Comparison of ENCODE assay signal across 22 mouse cellular contexts in the genomic region with DNA sequence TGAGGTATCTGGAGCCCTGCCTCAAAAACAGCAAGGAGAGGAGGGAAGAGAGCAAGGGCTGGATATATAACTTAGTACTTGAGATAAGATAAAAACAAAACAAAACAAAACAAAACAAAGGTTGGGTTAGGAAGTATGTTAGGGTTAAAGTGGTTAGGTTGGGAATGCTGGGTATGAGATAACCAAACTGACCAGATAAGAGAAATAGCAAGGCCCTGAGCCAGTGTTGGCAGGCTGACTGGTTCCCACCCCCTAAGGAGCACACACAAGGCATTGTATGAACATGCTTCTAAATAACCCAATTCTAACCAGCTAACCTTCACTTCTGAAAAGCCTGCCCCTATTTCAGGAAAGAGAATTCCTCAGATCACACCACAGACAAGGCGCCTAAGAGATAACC. TPM values are rescaled to one million over a fixed set of nuclear protein-coding genes. Genes with fewer than 3 reads are reported as not detected.
DNase-seq lines count a peak whose midpoint lies in the region; ATAC-seq and TF ChIP-seq lines count a peak whose summit lies in the region.
"Had no signal": no experiment of that assay in that cellular context is flagged by ENCODE, and none has a peak within 500 bp of the region (broad histone marks: within the 10 kb centered on the region; RNA-seq: fewer than 3 reads in every experiment).

No protein-coding gene starts in this region.

- no peak for DNase-seq in liver, embryonic 13.5 days
- DNase-seq in liver (no peak), 416B (ENCODE audit: low read depth) (peak; percentile 74)
- DNase-seq in liver, postnatal 0 days, result no peak
- DNase-seq in kidney, postnatal 36 days, result no peak
- DNase-seq in lung, postnatal 0 days (ENCODE audit: low spot score), result no peak
- DNase-seq in hindbrain, postnatal 0 days (ENCODE audit: low spot score), result no peak
- DNase-seq: adrenal gland, postnatal 10 days; cerebellum, adult 2 months; cerebellum, postnatal 14 days; embryo, embryonic 11 days; heart, adult 18-20 months; heart, postnatal 10 days; heart, postnatal 4 days had no signal

- 62% methylated on average over 1 of the region's 1 CpGs for WGBS in liver, embryonic 13.5 days (ENCODE audit: insufficient replicate concordance)
- WGBS in bone marrow, adult 2 months, result 63% methylated on average over 1 of the region's 1 CpGs
- WGBS in liver, postnatal 0 days (ENCODE audit: insufficient replicate concordance), result 72% methylated on average over 1 of the region's 1 CpGs
- 100% methylated on average over 1 of the region's 1 CpGs for WGBS in lung, postnatal 0 days
- 95% methylated on average over 1 of the region's 1 CpGs for WGBS in hindbrain, postnatal 0 days

- H3K36me3 ChIP-seq in liver, embryonic 13.5 days, result no peaks in the 10 kb centered on the region
- H3K36me3 ChIP-seq in liver, postnatal 0 days (replicated peaks; ENCODE audit: insufficient read depth, low read length), result no peaks in the 10 kb centered on the region
- H3K36me3 ChIP-seq in lung, postnatal 0 days (ENCODE audit: insufficient read depth, low read length), result no peaks in the 10 kb centered on the region
- H3K36me3 ChIP-seq in hindbrain, postnatal 0 days (ENCODE audit: insufficient read depth, low read length), result no peaks in the 10 kb centered on the region
- H3K36me3 ChIP-seq: embryonic facial prominence, embryonic 15.5 days; forebrain, embryonic 10.5 days; forebrain, embryonic 15.5 days; heart, embryonic 10.5 days; hindbrain, embryonic 12.5 days had no signal

- no peak for TF ChIP-seq EP300 in liver, postnatal 0 days (IDR thresholded peaks at IDR 0.05; ENCODE audit: low read depth)
- TF ChIP-seq EP300 in lung, postnatal 0 days (IDR thresholded peaks at IDR 0.05), result no peak

- no peak overlapping the region for H3K4me3 ChIP-seq in liver, embryonic 13.5 days (replicated peaks)
- H3K4me3 ChIP-seq in bone marrow, adult 2 months (replicated peaks; ENCODE audit: control insufficient read depth, low read depth, low read length), result peak overlapping the region; percentile 59
- H3K4me3 ChIP-seq in liver, postnatal 0 days (ENCODE audit: low read depth, low read length), result no peak overlapping the region
- no peak overlapping the region for H3K4me3 ChIP-seq in lung, postnatal 0 days (ENCODE audit: low read depth, low read length)
- no peak overlapping the region for H3K4me3 ChIP-seq in hindbrain, postnatal 0 days (ENCODE audit: low read length)
- H3K4me3 ChIP-seq: embryonic facial prominence, embryonic 15.5 days; erythroblast, embryonic 14.5 days; forebrain, embryonic 10.5 days; forebrain, embryonic 15.5 days; heart, embryonic 10.5 days; hindbrain, embryonic 12.5 days had no signal

- no peak overlapping the region for H3K9ac ChIP-seq in liver, embryonic 13.5 days
- H3K9ac ChIP-seq in liver, postnatal 0 days (replicated peaks), result no peak overlapping the region
- H3K9ac ChIP-seq in lung, postnatal 0 days (replicated peaks; ENCODE audit: low read depth), result no peak overlapping the region
- no peak overlapping the region for H3K9ac ChIP-seq in hindbrain, postnatal 0 days (replicated peaks; ENCODE audit: low read length)
- H3K9ac ChIP-seq: embryonic facial prominence, embryonic 15.5 days; forebrain, embryonic 15.5 days; hindbrain, embryonic 12.5 days had no signal

- no peak for TF ChIP-seq CTCF in bone marrow, adult 2 months (IDR thresholded peaks at IDR 0.05; ENCODE audit: control insufficient read depth, insufficient read depth, low read length)
- no peak for TF ChIP-seq CTCF in liver, postnatal 0 days (IDR thresholded peaks at IDR 0.05; ENCODE audit: low read depth)
- TF ChIP-seq CTCF in lung, postnatal 0 days (IDR thresholded peaks at IDR 0.05), result no peak
- no peak for TF ChIP-seq CTCF in hindbrain, postnatal 0 days (IDR thresholded peaks at IDR 0.05; ENCODE audit: low read depth)

- H3K4me2 ChIP-seq in liver, embryonic 13.5 days, result no peak overlapping the region
- peak overlapping the region; percentile 35; the same call in 1 of the 2 replicates for H3K4me2 ChIP-seq in liver, postnatal 0 days (ENCODE audit: low read depth, low read length)
- H3K4me2 ChIP-seq in lung, postnatal 0 days (replicated peaks; ENCODE audit: low read depth, low read length), result no peak overlapping the region
- H3K4me2 ChIP-seq in hindbrain, postnatal 0 days (ENCODE audit: low read depth, low read length), result no peak overlapping the region
- H3K4me2 ChIP-seq: embryonic facial prominence, embryonic 15.5 days; forebrain, embryonic 15.5 days; hindbrain, embryonic 12.5 days had no signal

- no peaks in the 10 kb centered on the region for H3K9me3 ChIP-seq in liver, embryonic 13.5 days (replicated peaks)
- H3K9me3 ChIP-seq in liver, postnatal 0 days (ENCODE audit: low read length), result no peaks in the 10 kb centered on the region
- H3K9me3 ChIP-seq in lung, postnatal 0 days (ENCODE audit: low read length), result no peaks in the 10 kb centered on the region
- H3K9me3 ChIP-seq in hindbrain, postnatal 0 days (ENCODE audit: low read length), result no peaks in the 10 kb centered on the region
- H3K9me3 ChIP-seq: embryonic facial prominence, embryonic 15.5 days; forebrain, embryonic 10.5 days; forebrain, embryonic 15.5 days; heart, embryonic 10.5 days; hindbrain, embryonic 12.5 days had no signal

- H3K27me3 ChIP-seq in liver, embryonic 13.5 days, result peaks cover 5% of the 10 kb centered on the region
- peaks cover 4% of the 10 kb centered on the region; the same call in 1 of the 2 replicates for H3K27me3 ChIP-seq in liver, postnatal 0 days (ENCODE audit: insufficient read depth, low read length)
- no peaks in the 10 kb centered on the region for H3K27me3 ChIP-seq in lung, postnatal 0 days (replicated peaks; ENCODE audit: insufficient read depth, low read length)
- H3K27me3 ChIP-seq in hindbrain, postnatal 0 days (ENCODE audit: insufficient read depth, low read length), result no peaks in the 10 kb centered on the region
- H3K27me3 ChIP-seq: embryonic facial prominence, embryonic 15.5 days; forebrain, embryonic 15.5 days; hindbrain, embryonic 12.5 days had no signal

- H3K4me1 ChIP-seq in liver, embryonic 13.5 days (replicated peaks), result peaks cover 10% of the 10 kb centered on the region
- peaks cover 9% of the 10 kb centered on the region; the same call in 1 of the 2 replicates for H3K4me1 ChIP-seq in bone marrow, adult 2 months (ENCODE audit: control insufficient read depth, insufficient read depth, low read length)
- peaks cover 20% of the 10 kb centered on the region for H3K4me1 ChIP-seq in liver, postnatal 0 days (ENCODE audit: insufficient read depth)
- no peaks in the 10 kb centered on the region; the same call in 1 of the 2 replicates for H3K4me1 ChIP-seq in lung, postnatal 0 days (ENCODE audit: insufficient read depth, low read depth, low read length)
- H3K4me1 ChIP-seq in hindbrain, postnatal 0 days (ENCODE audit: insufficient read depth, low read length), result no peaks in the 10 kb centered on the region
- H3K4me1 ChIP-seq: forebrain, embryonic 10.5 days; forebrain, embryonic 15.5 days; hindbrain, embryonic 12.5 days had no signal

- no peak for ATAC-seq in liver, embryonic 13.5 days (ENCODE audit: low read depth)
- ATAC-seq in liver, postnatal 0 days, result no peak
- no peak for ATAC-seq in lung, postnatal 0 days
- ATAC-seq in hindbrain, postnatal 0 days, result no peak
- ATAC-seq: forebrain, embryonic 15.5 days; hindbrain, embryonic 16.5 days had no signal

- no peak for TF ChIP-seq POLR2A in bone marrow, adult 2 months (IDR thresholded peaks at IDR 0.05; ENCODE audit: borderline replicate concordance, control insufficient read depth, low read depth, low read length)

- H3K27ac ChIP-seq in liver, embryonic 13.5 days, result peak overlapping the region; percentile 34; the same call in 1 of the 2 replicates
- peak overlapping the region; percentile 7; the same call in 1 of the 2 replicates for H3K27ac ChIP-seq in bone marrow, adult 2 months (ENCODE audit: control insufficient read depth, insufficient read depth, low read depth, low read length, poor library complexity)
- H3K27ac ChIP-seq in liver, postnatal 0 days (ENCODE audit: low read depth), result 0 out of 2 replicates have a peak overlapping the region, but pooled peaks have one; percentile 84
- no peak overlapping the region for H3K27ac ChIP-seq in lung, postnatal 0 days (ENCODE audit: low read length)
- no peak overlapping the region for H3K27ac ChIP-seq in hindbrain, postnatal 0 days
- H3K27ac ChIP-seq: embryonic facial prominence, embryonic 15.5 days; forebrain, embryonic 10.5 days; forebrain, embryonic 15.5 days; heart, embryonic 10.5 days; hindbrain, embryonic 12.5 days had no signal

RNA-seq across cellular contexts. Expression of a gene that starts 7.1 kb away (rescaled TPM):
- polyA plus RNA-seq in liver, embryonic 13.5 days (2015; fragmentation: Nextera tagmentation; extraction: Ambion mirVana), result 2.5 and 3.0 TPM in 2 replicates
- polyA plus RNA-seq in bone marrow, adult 2 months (2011; ENCODE audit: insufficient read depth, insufficient read length, low replicate concordance, missing spikeins), result 13.0 and 31.9 TPM in 2 replicates
- polyA plus RNA-seq in liver, postnatal 0 days (2015; fragmentation: Nextera tagmentation; extraction: Ambion mirVana), result 2.0 and 2.2 TPM in 2 replicates
- 5.6 and 6.8 TPM in 2 replicates for polyA plus RNA-seq in lung, postnatal 0 days (2015; fragmentation: Nextera tagmentation; extraction: Ambion mirVana)
- total RNA-seq in hindbrain, postnatal 0 days (2014; rRNA removed), result 35.2 and 38.7 TPM in 2 replicates
- polyA plus RNA-seq in hindbrain, postnatal 0 days (2015; fragmentation: Nextera tagmentation; extraction: Ambion mirVana), result 21.2 and 23.9 TPM in 2 replicates

Comparison
In these comparisons a context has a peak if more than half of its experiments do, and no peak if none do; other contexts are left out.
1. H3K27ac ChIP-seq: peak in liver, embryonic 13.5 days (single experiment), bone marrow, adult 2 months (single experiment) and liver, postnatal 0 days (single experiment); none in lung, postnatal 0 days (single experiment) and hindbrain, postnatal 0 days (single experiment).